Comparison of ENCODE assay signal across 15 mouse cellular contexts in the genomic region with DNA sequence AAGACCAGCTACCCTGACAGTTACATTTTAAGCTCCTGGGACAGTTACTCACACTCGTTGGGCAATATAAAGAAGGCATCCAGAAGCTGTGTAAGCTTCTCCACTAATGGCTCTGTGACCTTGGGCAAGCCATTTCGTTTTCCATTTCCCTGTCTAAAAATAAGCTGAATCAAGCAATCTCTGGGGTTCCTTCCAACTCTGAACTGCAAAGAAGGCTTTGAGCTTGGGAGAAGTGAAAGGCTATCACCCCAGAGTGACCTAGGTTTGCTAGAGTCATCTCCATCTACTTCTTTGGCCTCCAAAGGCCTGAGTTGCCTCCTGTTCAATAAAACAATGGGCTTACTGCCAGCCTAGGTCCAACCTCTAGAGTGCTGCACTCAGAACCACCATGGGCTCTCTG.
"Had no signal": no experiment of that assay in that cellular context is flagged by ENCODE, and none has a peak within 500 bp of the region (broad histone marks: within the 10 kb centered on the region; RNA-seq: fewer than 3 reads in every experiment).

No protein-coding gene starts in this region.

- H3K4me3 ChIP-seq: left cerebral cortex, adult 2 months; limb, embryonic 10.5 days; liver, embryonic 15.5 days; lung, embryonic 15.5 days; megakaryocyte, embryonic 14.5 days; midbrain, embryonic 15.5 days; neural tube, embryonic 12.5 days; stomach, embryonic 15.5 days had no signal

- H3K27me3 ChIP-seq: liver, embryonic 15.5 days; lung, embryonic 15.5 days; megakaryocyte, embryonic 14.5 days; midbrain, embryonic 15.5 days; neural tube, embryonic 12.5 days; stomach, embryonic 15.5 days had no signal

- H3K27ac ChIP-seq: left cerebral cortex, adult 2 months; limb, embryonic 10.5 days; liver, embryonic 15.5 days; lung, embryonic 15.5 days; macrophage; midbrain, embryonic 15.5 days; neural tube, embryonic 12.5 days; stomach, embryonic 15.5 days had no signal

- H3K4me2 ChIP-seq: liver, embryonic 15.5 days; lung, embryonic 15.5 days; midbrain, embryonic 11.5 days; midbrain, embryonic 15.5 days; neural tube, embryonic 12.5 days; stomach, embryonic 15.5 days had no signal

- H3K36me3 ChIP-seq: limb, embryonic 10.5 days; liver, embryonic 15.5 days; lung, embryonic 15.5 days; midbrain, embryonic 15.5 days; neural tube, embryonic 12.5 days; stomach, embryonic 15.5 days had no signal

- ATAC-seq: midbrain, embryonic 15.5 days had no signal

- H3K9ac ChIP-seq: liver, embryonic 15.5 days; lung, embryonic 15.5 days; midbrain, embryonic 15.5 days; neural tube, embryonic 12.5 days; stomach, embryonic 15.5 days had no signal

- H3K9me3 ChIP-seq: limb, embryonic 10.5 days; liver, embryonic 15.5 days; lung, embryonic 15.5 days; megakaryocyte, embryonic 14.5 days; midbrain, embryonic 15.5 days; neural tube, embryonic 12.5 days; stomach, embryonic 15.5 days had no signal

- H3K4me1 ChIP-seq: limb, embryonic 10.5 days; liver, embryonic 15.5 days; lung, embryonic 15.5 days; megakaryocyte, embryonic 14.5 days; midbrain, embryonic 15.5 days; neural tube, embryonic 12.5 days; stomach, embryonic 15.5 days had no signal

- DNase-seq: kidney, postnatal 25 days; lung, postnatal 14 days; right cerebral cortex, postnatal 4 days; thymus, adult 2 months; thymus, postnatal 25 days had no signal
